Mouse (Mus musculus): Measurements from ENCODE around the gene Rapgef6.
"Not testable (repeated sequence)": the region's sequence is repeated elsewhere in the genome, so short reads cannot be mapped to it uniquely, and the experiment has no call there.

Rapgef6 gene

GRCm38 (mm10) chr11:54574741-54575140 lies 52.1 kb downstream of the Rapgef6 start:
- DNase-seq (ENCODE audit: low spot score in 2 of 2) = no peak

GRCm38 (mm10) chr11:54592585-54592984 lies 69.9 kb downstream of the Rapgef6 start:
- DNase-seq (ENCODE audit: low spot score in 2 of 2) = no peak

GRCm38 (mm10) chr11:54594049-54594448 lies 71.4 kb downstream of the Rapgef6 start:
- no peak for DNase-seq (ENCODE audit: low spot score in 2 of 2)

GRCm38 (mm10) chr11:54595053-54595452 lies 72.4 kb downstream of the Rapgef6 start:
- no peak for DNase-seq (ENCODE audit: low spot score in 2 of 2)

GRCm38 (mm10) chr11:54595905-54596555 lies 73.4 kb downstream of the Rapgef6 start:
- DNase-seq (ENCODE audit: low spot score in 2 of 2) = no peak

- DNase-seq (ENCODE audit: low spot score in 2 of 2) = no peak
These were observed 75.3 kb downstream of the Rapgef6 start for GRCm38 (mm10) chr11:54597902-54598447.

GRCm38 (mm10) chr11:54601121-54601520 lies 78.5 kb downstream of the Rapgef6 start:
- no peak for DNase-seq (ENCODE audit: low spot score in 2 of 2)

- not testable (repeated sequence) for DNase-seq (ENCODE audit: low spot score in 2 of 2)
These were observed 80.1 kb downstream of the Rapgef6 start for GRCm38 (mm10) chr11:54602764-54603163.

GRCm38 (mm10) chr11:54604415-54604814 lies 81.8 kb downstream of the Rapgef6 start:
- DNase-seq (ENCODE audit: low spot score in 2 of 2) = no peak

GRCm38 (mm10) chr11:54613628-54614027 lies 91.0 kb downstream of the Rapgef6 start:
- no peak for DNase-seq (ENCODE audit: low spot score in 2 of 2)

GRCm38 (mm10) chr11:54614560-54614959 lies 91.9 kb downstream of the Rapgef6 start:
- no peak for DNase-seq (ENCODE audit: low spot score in 2 of 2)

- DNase-seq (ENCODE audit: low spot score in 2 of 2) = no peak
These were observed 96.2 kb downstream of the Rapgef6 start for GRCm38 (mm10) chr11:54618841-54619240.

- no peak for DNase-seq (ENCODE audit: low spot score in 2 of 2)
These were observed 99.1 kb downstream of the Rapgef6 start for GRCm38 (mm10) chr11:54621725-54622124.

- no peak for DNase-seq (ENCODE audit: low spot score in 2 of 2)
These were observed 104.3 kb downstream of the Rapgef6 start for GRCm38 (mm10) chr11:54626905-54627304.

- DNase-seq (ENCODE audit: low spot score in 2 of 2) = no peak
These were observed 123.8 kb downstream of the Rapgef6 start for GRCm38 (mm10) chr11:54646420-54646819.

- no peak for DNase-seq (ENCODE audit: low spot score in 2 of 2)
These were observed 125.9 kb downstream of the Rapgef6 start for GRCm38 (mm10) chr11:54648573-54648972.

- DNase-seq (ENCODE audit: low spot score in 2 of 2) = no peak
These were observed 132.8 kb downstream of the Rapgef6 start for GRCm38 (mm10) chr11:54655420-54655819.

- DNase-seq (ENCODE audit: low spot score in 2 of 2) = no peak
These were observed 151.1 kb downstream of the Rapgef6 start for GRCm38 (mm10) chr11:54673575-54674298.

- DNase-seq (ENCODE audit: low spot score in 2 of 2) = no peak
These were observed 153.3 kb downstream of the Rapgef6 start for GRCm38 (mm10) chr11:54675792-54676489.

GRCm38 (mm10) chr11:54679141-54679540 lies 156.5 kb downstream of the Rapgef6 start:
- no peak for DNase-seq (ENCODE audit: low spot score in 2 of 2)

- no peak for DNase-seq (ENCODE audit: low spot score in 2 of 2)
These were observed 162.2 kb downstream of the Rapgef6 start for GRCm38 (mm10) chr11:54684831-54685230.

GRCm38 (mm10) chr11:54690171-54690570 lies 167.5 kb downstream of the Rapgef6 start:
- DNase-seq (ENCODE audit: low spot score in 2 of 2) = no peak

Data from frontal cortex, postnatal 10 days (tissue).